Mouse (Mus musculus) megakaryocyte, embryonic 14.5 days (primary cell): Measurements from ENCODE around the gene Gm10643.

Experiments
- FLI1 ChIP-seq: IDR thresholded peaks from 2 replicates; pipeline ENCODE4 v1.6.1; 2012; ENCODE audit warnings: low read length, inconsistent platforms, mixed read lengths
- GATA1 ChIP-seq: IDR thresholded peaks from 3 replicates; pipeline ENCODE4 v1.6.1; 2012; ENCODE audit warnings: mixed read lengths, low read length, inconsistent platforms, borderline replicate concordance

DNA sequence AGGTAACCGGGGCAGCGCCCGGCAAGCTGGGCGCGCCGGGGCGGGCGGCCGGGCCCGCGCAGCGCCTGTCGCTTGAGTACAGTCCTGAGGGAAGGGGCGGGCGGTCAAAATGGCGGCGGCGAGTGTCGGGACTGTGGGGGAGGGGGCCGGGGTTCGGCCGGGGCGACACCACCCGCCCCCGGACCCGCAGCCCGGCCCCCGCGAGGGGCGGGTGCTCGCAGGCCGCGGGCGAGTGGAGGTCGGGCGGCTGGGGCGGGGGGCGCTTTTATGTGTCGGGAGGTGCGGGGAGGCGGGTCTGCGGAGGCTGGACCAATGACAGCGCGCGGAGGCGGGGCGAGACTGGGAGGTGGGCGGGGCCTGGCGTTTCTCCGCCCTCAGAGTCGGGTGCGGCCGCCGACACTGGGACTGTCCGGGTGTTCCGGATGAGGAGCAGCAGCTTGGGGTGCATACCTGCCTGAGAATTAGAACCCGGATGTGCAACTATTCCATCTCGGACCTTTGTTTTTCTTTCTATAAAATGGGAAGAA, 2.2 kb upstream of the Gm10643 start:
- TF ChIP-seq GATA1 (no peak), FLI1 (no peak)
